ENCODE assay signal across 18 mouse cellular contexts in genomic region chr5:132261750-132262149, GRCm38 (mm10).
DNase-seq lines count a peak whose midpoint lies in the region; ATAC-seq and TF ChIP-seq lines count a peak whose summit lies in the region.
"Had no signal": no experiment of that assay in that cellular context is flagged by ENCODE, and none has a peak within 500 bp of the region (broad histone marks: within the 10 kb centered on the region; RNA-seq: fewer than 3 reads in every experiment).

No protein-coding gene starts in this region.

- no peaks in the 10 kb centered on the region for H3K36me3 ChIP-seq in intestine, postnatal 0 days (ENCODE audit: control insufficient read depth, insufficient read depth)
- no peaks in the 10 kb centered on the region for H3K36me3 ChIP-seq in intestine, embryonic 16.5 days (ENCODE audit: control insufficient read depth, insufficient read depth, low read length)
- no peaks in the 10 kb centered on the region for H3K36me3 ChIP-seq in stomach, embryonic 16.5 days (ENCODE audit: control insufficient read depth, insufficient read depth, low read length)
- H3K36me3 ChIP-seq: embryonic facial prominence, embryonic 12.5 days; forebrain, embryonic 15.5 days had no signal

- H3K9me3 ChIP-seq in intestine, postnatal 0 days (ENCODE audit: control insufficient read depth) = no peaks in the 10 kb centered on the region
- no peaks in the 10 kb centered on the region for H3K9me3 ChIP-seq in intestine, embryonic 16.5 days (ENCODE audit: control insufficient read depth, low read length)
- no peaks in the 10 kb centered on the region for H3K9me3 ChIP-seq in stomach, embryonic 16.5 days (replicated peaks; ENCODE audit: control insufficient read depth, low read length)
- H3K9me3 ChIP-seq: embryonic facial prominence, embryonic 10.5 days; embryonic facial prominence, embryonic 12.5 days; forebrain, embryonic 13.5 days; forebrain, embryonic 15.5 days had no signal

- H3K27ac ChIP-seq in intestine, postnatal 0 days (ENCODE audit: low read depth, low read length) = no peak overlapping the region
- H3K27ac ChIP-seq in intestine, embryonic 16.5 days (ENCODE audit: low read length) = no peak overlapping the region
- H3K27ac ChIP-seq in stomach, embryonic 16.5 days (ENCODE audit: low read length) = no peak overlapping the region
- H3K27ac ChIP-seq: embryonic facial prominence, embryonic 10.5 days; embryonic facial prominence, embryonic 12.5 days; forebrain, embryonic 13.5 days; forebrain, embryonic 15.5 days had no signal

- H3K27me3 ChIP-seq in intestine, postnatal 0 days (replicated peaks; ENCODE audit: control insufficient read depth, insufficient read depth, low read length) = no peaks in the 10 kb centered on the region; the same call in 1 of the 2 replicates
- H3K27me3 ChIP-seq in intestine, embryonic 16.5 days (replicated peaks; ENCODE audit: control insufficient read depth, insufficient read depth, low read length) = no peaks in the 10 kb centered on the region; the same call in 1 of the 2 replicates
- no peaks in the 10 kb centered on the region for H3K27me3 ChIP-seq in stomach, embryonic 16.5 days (ENCODE audit: control insufficient read depth, insufficient read depth, low read length)
- H3K27me3 ChIP-seq: embryonic facial prominence, embryonic 12.5 days; forebrain, embryonic 13.5 days; forebrain, embryonic 15.5 days had no signal

- no peak overlapping the region for H3K4me3 ChIP-seq in intestine, postnatal 0 days (ENCODE audit: low read depth, low read length)
- no peak overlapping the region for H3K4me3 ChIP-seq in intestine, embryonic 16.5 days (ENCODE audit: low read length)
- H3K4me3 ChIP-seq in stomach, embryonic 16.5 days (replicated peaks; ENCODE audit: low read length) = no peak overlapping the region
- H3K4me3 ChIP-seq: embryonic facial prominence, embryonic 10.5 days; embryonic facial prominence, embryonic 12.5 days; forebrain, embryonic 13.5 days; forebrain, embryonic 15.5 days had no signal

- H3K4me1 ChIP-seq in intestine, postnatal 0 days (replicated peaks; ENCODE audit: control insufficient read depth, insufficient read depth, low read length) = no peaks in the 10 kb centered on the region
- H3K4me1 ChIP-seq in intestine, embryonic 16.5 days (ENCODE audit: control insufficient read depth, insufficient read depth, low read length) = no peaks in the 10 kb centered on the region
- no peaks in the 10 kb centered on the region for H3K4me1 ChIP-seq in stomach, embryonic 16.5 days (ENCODE audit: control insufficient read depth, insufficient read depth, low read length)

- no peak overlapping the region for H3K4me2 ChIP-seq in intestine, postnatal 0 days (replicated peaks; ENCODE audit: low read depth)
- no peak overlapping the region for H3K4me2 ChIP-seq in intestine, embryonic 16.5 days (ENCODE audit: low read depth, low read length)
- no peak overlapping the region for H3K4me2 ChIP-seq in stomach, embryonic 16.5 days (ENCODE audit: low read depth, low read length)
- H3K4me2 ChIP-seq: embryonic facial prominence, embryonic 12.5 days; forebrain, embryonic 13.5 days; forebrain, embryonic 15.5 days had no signal

- no peak overlapping the region for H3K9ac ChIP-seq in intestine, postnatal 0 days (ENCODE audit: low read depth, low read length)
- no peak overlapping the region for H3K9ac ChIP-seq in intestine, embryonic 16.5 days (ENCODE audit: low read depth, low read length)
- no peak overlapping the region for H3K9ac ChIP-seq in stomach, embryonic 16.5 days (ENCODE audit: low read length)
- H3K9ac ChIP-seq: embryonic facial prominence, embryonic 12.5 days; forebrain, embryonic 13.5 days; forebrain, embryonic 15.5 days; forebrain, postnatal 0 days had no signal

- no peak for DNase-seq in layer of hippocampus, adult 9-10 months (ENCODE audit: low spot score)
- DNase-seq in adrenal gland, postnatal 25 days = no peak
- DNase-seq: adrenal gland, adult 2 months; adrenal gland, postnatal 10 days; adrenal gland, postnatal 36 days; cerebellum, adult 11-12 months; cerebellum, adult 2 months; cerebellum, adult 9-10 months; cerebellum, postnatal 10 days; cerebellum, postnatal 25 days; forebrain, postnatal 0 days had no signal

- ATAC-seq in intestine, postnatal 0 days = peak; percentile 19; the same call in 1 of the 2 replicates
- no peak for ATAC-seq in intestine, embryonic 16.5 days
- ATAC-seq in stomach, embryonic 16.5 days (ENCODE audit: insufficient read depth, low FRiP score) = peak; percentile 33; the same call in 1 of the 2 replicates
- ATAC-seq: forebrain, embryonic 13.5 days; forebrain, embryonic 15.5 days; forebrain, postnatal 0 days had no signal

- TF ChIP-seq CTCF in intestine, postnatal 0 days (IDR thresholded peaks at IDR 0.05; ENCODE audit: low read depth) = no peak

- 66% methylated on average over 1 of the region's 1 CpGs for WGBS in intestine, postnatal 0 days
- WGBS in intestine, embryonic 16.5 days = 49% methylated on average over 1 of the region's 1 CpGs
- 57% methylated on average over 1 of the region's 1 CpGs for WGBS in stomach, embryonic 16.5 days
